Mouse (Mus musculus) CD8-positive naive resting alpha-beta T cell, adult 2 months (primary cell): ENCODE measurements around the gene Ngfr.

ENCODE experiments used
- DNase-seq, 2 experiments: peaks; one replicate each; pipeline ENCODE4 v3.0.0; 2022; ENCODE audit warnings: low read depth in 2 of 2, low spot score in 2 of 2

The Ngfr gene

DNA sequence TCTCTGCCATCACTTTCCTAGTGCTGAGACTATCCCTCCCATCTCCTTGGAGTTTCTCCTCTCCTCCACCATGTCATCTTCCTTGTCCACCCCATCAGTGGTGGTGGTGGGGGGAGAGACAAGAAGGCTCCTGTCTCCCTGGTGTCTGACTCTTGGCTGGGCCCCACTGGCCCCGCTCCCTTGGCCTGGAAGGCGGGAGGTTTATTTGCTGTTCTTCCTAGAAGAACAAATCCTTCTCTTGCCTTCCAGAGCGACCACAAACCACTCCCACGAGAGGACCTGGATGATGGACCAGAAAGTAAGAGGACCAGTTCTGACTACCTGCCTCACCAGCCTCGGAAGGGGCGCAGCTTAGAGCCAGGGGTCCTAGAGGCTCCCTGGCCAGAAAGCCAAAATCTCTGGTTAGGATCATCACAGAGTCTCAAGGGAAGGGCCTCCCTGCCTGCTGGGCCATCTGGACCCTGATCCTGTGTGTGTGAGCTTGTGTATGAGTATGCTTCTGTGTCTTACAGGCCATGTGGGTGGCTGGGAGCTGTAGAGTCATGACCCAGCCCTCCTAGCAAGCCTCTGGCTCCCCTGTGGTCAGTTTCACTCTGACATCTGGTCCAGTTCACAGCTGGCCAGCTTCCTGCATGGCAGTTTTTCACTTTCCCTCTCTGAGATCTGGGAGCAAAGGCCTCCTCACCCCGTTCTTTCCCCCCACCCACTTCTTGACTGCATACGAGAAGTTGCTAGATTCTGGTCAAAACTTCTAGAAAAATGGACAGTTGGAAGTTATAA lies 19.4 kb downstream of the Ngfr start:
- no peak for DNase-seq

DNA sequence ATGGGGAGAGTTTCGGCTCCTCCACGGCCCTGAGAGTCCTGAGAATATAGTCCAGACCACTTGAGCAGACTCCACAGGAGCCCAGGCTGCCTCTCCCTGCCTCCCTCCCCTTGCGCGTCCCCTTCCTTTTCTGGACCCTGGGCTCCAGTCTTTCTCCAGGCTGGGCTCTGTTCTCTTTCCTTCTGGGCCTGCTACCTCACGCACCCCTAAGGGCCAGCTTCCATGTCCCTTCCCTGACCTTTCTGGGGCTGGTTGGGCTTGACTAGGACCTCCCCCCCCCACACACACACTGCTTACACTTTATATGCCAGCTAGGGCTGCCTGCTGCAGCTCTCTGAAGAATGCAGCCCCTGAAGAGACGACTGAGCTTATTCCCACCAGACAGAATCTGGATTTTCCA lies 20.2 kb downstream of the Ngfr start:
- DNase-seq = no peak

DNA sequence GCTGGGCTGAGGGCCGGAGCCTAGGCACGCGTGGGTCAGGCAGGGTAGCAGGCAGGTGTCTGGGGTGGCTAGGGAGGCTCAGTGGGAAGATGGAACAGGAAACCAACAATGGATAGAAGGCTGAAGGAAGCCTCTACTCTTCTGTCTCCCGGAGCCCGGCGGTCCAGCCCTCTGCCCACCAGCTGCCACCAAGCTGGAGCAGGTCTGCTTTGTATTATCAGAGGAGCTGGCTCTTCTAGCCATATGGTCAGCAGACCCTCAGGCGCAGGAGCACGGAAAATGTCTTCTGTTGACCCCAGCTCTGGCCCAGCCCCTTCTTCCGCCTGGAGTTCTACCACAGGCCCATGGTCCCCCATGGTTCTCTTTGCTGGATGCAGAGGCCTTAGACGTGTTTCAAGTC lies 22.2 kb downstream of the Ngfr start:
- DNase-seq = no peak

DNA sequence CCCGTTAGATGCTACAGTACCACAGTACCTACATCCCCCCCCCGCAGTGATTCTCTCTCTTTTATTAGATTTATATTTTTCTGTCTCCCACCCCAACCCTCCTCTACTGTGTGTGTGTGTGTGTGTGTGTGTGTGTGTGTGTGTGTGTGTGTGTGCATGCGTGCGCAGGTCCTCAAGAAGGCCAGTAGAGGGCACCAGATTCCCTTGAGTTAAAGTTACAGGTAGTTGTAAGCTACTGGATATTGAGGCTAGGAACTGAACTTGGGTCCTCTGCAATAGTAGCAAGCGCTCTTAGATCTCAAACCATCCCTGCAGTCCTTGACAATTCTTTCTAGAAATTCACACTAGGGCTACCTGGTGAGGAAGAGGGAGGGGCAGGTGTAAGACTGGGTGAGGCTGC lies 23.7 kb downstream of the Ngfr start:
- DNase-seq = no peak

DNA sequence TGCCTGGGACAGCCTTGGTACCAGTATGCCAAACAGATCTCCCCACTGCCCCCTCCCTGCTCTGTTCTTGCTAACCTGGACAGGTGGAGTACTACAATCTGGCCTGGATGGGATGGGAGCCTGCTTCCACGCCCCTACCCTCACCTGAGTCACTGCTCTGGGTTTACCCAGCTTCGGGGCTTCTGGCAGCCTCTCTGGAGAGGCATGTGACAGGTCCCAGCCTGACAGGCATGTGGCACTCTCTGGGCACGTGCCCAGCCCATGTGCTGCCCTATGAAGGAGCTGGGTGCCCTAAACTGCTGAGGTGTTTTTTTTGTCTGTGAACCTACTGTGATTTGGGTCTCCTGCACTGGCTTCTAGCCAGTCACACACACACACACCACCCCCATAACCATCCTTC lies 26.8 kb downstream of the Ngfr start:
- no peak for DNase-seq

DNA sequence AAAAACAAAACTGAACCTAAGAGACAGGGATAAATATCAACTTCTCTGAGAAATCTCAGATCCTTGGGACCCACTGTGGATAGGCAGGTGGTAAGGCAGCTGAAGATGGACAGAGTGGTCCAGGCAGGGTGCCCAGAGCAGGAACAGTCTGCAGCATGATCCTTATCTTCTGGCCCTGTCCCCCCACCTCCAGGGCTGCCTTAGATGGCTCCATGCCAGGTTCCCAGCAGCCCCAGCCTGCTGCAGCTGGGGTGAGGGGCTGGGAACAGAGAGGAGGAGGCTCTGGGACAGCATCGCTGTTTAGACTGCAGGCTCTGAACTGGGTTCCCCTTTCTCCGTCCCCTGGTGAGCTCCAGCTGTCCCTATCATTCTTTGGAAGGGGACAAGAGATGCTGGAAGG lies 27.8 kb downstream of the Ngfr start:
- DNase-seq = no peak

DNA sequence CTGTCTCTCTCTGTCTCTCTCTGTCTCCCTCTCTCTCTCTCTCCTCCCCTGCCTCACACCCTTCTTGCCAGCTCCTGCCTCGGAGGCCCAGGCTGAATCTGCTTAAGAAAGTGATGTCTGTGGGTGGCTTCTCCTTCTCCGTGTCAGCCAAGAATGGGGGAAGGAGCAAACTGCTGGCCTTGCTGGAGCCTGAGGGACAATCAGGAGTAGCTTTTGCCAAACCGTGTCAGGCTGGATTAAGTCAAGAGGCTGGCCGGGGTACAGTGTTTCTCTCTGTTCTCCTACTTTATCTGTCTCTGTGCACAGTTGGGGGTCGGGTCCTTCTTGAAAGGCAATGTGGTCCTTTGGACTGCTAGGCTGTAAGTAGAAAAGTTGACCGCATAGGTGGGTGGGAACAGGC lies 29.8 kb downstream of the Ngfr start:
- DNase-seq = no peak

DNA sequence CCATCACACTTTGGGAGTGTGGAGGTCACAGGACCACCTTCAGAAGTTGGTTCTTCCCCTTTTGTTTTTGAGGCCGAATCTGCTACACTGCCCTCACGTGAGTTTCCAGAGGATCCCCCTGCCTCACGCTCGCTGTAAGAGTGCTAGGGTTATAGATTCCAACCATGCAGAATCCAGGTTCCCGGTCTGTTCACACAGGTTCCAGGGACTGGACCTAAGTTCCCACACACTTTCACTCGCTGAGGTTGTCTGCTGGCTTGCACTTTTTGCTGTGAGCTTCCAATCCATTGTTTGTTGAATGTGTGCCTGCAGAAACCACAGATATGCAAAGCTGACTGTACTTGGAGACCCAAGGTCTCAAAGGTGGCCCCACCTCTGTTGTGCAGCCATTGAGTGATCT lies 30.5 kb downstream of the Ngfr start:
- no peak for DNase-seq

DNA sequence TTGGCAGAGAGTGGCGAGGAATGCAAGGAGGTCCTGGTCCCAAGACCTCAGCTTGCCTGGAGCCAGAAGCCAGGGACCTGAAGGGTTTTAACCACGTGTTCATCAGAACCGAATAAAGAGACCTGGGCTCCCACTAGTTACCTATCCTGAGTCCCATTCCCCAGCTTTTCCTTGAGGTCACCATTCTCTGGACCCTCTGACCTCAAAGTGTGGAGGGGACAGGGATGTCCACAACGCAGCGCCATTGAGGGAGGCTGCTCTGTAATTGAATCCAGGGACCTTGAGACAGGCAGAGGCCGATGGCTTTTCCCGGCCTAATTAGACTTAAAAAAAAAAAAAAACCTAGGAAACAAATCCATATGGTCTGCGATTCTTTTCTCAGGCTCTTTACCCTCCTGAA lies 32.3 kb downstream of the Ngfr start:
- DNase-seq = no peak

DNA sequence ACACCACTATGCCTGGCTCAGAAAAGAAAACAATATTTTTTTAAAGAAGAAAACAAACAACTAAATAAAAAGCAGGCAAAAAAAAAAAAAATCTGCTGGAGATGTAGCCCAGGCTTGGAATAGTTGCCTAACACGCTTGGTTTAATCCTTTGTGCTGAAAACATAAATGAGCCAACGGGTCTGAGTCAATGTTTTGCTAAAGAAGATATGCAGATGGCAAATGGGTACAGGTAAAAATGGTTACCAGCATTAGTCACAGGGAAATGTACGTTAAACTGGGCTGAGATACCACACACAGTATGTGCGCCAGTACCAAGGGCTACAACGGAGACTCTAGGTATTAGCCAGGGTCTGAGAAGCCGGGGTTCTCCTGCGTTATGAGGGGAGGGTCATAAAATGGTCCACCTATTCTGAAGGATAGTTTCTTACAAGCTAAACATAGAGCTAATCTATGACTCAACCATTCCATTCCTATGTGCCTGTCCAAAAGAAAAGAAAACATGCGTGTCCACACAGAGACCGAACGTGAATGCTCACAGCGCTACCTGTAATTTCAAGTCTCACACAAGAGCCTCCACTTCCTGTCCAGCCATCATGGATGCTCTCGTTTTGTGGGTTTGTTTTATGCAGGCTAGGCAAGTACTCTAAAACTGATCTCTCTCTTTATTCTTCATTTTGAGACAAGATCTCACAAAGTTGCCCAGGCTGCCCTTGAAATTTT lies 37.1 kb downstream of the Ngfr start:
- DNase-seq = no peak

DNA sequence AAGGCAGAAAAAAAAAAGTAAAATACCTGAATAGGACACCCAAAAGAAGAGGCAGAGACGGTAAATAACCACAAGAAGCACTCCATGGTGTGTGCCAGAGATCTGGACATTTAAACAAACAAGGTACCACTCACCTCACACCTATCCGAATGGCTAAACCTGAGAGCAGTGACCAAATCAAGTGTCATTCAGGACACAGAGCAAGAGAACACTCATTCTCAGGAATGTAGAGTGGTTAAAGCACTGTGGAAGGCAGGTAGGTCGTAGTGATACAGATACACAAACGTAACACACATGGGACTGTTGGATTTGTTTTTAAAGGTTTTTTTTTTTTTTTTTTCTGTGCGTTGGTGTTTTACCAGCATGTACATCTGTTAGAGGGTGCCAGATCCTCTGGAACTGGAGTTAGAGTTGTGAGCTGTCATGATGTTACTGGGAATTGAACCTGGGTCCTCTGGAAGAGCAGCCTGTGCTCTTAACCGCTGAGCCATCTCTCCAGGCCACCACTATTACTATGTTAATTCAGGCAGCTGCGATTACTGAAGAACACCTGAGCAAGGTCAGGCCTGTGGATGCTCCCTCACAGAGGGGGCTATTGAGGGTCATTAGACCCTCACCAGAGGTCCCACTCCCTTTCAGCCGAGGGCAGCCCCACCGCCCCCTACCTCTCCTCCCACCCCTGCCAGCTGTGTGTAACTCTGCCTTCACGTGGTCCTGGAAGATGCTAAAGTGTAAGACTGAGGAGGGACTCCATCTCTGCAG lies 41.3 kb downstream of the Ngfr start:
- DNase-seq = no peak

DNA sequence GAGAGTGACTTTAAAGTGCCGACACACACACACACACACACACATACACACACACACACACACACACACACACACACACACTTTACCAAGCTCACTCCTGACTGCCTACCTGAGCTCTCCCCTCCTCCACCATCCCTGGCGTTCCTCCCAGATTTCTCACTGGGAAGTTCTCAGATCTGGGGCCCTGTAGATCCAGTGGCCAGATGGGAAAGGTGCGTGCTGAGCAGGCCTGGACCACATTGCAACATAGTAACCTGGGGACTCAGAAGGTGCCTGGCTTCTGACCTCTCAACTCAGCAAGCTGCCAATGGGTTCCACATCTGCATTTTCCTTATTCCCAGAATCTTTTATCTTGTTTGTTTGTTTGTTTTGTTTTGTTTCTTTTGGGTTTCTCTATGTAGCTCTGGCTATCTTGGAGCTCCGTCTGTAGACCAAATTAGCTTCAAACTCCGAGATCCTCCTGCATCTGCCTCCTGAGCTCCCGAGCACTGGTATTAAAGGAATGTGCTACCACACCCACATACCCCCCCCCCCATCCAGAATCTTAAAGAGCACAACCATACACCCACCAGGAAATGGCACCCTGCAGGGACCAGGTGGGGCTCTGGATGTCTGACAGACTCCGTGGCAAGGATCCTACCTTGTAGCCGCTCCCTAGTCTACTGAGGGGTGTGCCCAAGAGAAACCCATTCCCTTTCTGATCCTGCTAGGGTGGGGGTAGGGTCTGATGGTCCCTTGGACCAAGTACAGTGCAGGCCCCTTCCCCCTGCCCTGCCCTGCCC lies 42.8 kb downstream of the Ngfr start:
- no peak for DNase-seq

DNA sequence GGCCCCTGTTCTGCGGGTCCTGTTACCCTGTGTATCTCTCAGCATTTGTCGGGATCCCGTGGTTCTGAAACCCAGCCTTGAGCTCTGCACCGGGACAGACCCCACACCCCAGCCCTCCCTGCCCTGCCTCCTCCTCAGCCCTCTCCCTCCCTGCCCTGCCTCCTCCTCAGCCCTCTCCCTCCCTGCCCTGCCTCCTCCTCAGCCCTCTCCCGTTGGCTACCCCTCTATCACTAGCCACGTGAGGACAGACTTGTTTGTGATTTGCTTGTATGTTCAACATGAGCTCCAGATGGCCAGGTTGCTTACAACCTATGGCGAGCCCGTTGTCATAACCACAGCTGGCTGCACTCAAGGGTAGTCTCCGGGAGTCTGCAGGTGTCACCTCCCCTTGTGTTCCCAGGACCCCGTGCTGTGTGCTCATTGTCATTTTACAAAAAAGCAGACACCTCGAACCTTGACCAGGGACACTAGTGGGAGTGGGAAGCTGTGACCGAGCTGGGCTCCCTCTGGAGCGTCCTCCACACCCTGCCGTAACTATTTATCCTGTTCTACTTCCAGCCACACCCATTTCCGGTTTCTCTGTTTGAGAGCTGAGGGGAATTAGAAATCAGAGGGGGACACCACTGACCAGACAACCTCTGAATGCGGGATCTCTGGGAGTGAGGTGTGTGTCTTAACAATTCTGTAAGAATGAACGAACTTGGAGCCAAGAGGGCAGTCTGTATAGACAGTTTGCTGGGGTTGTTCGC lies 46.7 kb downstream of the Ngfr start:
- no peak for DNase-seq

DNA sequence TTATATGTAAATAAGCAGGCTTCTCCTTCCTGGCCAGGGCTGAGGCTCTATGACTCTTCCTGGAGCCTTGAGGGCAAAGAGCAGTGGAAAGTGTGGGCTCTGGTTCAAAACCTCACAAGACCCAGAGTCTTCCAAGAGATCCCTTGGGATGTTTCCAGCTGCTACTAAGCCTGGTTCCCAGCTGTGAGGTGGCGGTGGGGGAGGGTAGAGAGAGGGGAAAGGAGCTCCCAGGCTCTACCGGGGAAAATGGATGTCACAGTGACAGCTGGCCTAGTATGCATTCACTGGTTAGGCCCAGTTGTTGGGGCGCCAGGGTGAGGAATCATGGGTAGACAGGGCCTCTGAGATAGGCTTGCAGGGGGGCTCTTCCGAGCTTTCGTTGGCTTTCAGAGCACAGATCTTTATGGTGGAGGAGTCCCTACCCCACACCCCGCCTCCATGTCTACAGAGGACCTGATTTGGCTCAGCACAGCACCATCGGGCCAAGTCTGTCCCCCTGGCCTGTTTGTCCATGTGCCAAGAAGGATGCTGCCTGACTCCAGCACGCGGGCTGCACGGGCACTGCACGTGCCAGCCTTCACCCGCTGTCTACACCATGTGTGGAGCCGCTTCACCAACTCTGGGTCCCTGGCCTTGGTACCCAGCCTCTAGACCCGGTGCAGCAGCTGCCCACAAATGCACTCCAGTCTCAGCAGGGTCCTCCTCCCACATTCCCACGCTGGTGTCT lies 49.0 kb downstream of the Ngfr start:
- no peak for DNase-seq

DNA sequence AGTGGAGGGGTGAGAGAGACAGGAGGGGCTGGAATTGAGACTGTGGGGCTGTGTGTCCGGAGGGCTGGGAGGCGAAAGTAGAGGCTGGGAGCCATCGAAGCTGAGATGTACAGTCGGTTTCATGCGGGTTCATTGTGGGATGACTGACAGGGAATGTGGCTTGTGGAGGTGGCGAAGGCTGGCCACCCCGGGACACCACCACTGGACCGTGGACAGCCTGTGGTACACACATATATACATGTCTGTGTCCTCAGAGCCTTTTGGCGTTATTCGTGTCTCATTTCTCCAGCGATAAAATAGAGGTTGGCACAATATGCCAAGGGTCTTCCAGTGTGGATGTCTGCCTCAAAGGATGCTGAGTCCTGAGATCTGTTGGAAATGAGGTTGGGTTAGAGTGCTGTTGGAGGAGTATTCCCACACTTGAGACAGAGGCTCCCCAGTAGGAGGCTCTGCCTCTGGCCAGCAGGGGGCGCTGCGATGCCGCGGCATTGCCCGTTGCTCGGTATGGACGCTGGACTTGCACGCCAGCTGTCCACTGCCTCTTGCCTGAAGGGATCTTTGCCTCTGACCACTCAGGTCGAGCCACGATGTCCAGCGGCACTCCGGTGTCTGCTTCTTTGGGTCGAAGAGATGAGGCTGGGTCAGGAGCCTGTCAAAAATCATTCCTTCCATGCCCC lies 53.9 kb downstream of the Ngfr start:
- peak; percentile 56 to 64 for DNase-seq

DNA sequence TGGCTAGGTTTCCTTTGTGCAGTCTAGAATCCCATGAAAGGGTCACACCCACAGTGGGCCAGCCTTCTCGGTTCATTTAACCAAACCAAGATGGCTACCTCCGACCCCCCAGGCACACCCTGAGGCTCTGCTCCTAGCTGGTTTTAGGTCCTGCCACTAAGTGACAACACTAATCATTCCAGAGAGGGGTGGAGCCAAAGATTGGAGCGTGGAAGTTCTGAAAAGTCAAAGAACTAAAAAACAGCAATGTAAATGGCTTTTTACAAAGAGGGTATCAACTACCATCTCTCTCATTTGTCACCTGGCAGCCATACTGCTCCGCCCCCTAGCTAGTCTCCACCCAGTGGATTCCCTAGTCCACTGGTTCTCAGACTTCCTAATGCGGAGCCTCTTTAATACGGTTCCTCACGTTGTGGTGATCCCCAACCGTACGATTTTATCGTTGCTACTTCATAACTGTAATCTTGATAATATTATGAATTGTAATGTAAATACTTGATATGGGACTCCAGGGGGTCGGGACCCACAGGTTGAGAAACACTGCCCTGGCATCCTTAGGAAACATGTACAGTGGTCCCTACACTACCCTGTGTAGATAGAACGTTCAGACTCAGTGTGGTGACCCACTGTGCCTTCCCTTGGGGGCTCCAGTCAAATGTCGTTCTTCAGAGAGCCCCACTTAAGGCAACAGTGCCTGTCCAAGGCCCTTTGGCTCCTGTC lies 55.0 kb downstream of the Ngfr start:
- DNase-seq = no peak

DNA sequence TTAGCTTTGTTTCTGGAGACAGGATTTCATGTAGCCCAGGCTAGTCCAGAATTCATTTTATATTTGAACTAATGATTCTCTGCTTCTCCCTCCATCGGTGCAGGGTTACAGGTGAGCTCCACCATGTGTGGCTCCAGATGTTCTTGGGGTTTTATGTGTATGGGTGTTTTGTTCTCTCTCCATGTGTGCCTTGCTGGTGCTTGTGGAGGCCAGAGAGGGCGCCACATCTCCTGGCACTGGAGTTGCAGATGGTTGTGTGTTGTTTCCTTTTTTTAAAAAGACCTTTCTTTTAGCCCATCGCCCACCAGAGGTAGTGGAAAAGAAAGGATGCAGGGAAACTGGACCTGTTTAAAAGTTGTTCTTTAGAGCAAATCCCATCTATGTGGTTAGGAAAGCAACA lies 59.3 kb downstream of the Ngfr start:
- no peak for DNase-seq

DNA sequence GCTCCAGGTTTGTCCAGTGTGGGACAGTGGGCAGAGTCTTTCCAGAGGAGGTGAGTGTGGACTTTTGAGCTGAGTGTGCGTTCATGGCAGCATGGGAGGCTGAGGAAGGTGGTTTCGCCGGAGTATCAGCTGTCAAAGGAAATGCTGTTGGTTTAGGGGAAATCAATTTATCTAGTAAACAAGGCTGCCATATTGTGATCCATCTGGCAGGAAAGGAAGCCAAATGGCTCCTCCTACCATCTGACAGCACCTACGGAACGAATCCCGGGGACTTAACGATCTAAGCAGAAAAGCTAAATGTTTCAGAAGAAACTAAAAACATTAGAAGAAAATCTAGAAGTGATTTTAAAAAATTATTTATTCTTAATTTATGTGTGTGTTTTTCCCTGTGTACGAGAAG lies 60.2 kb downstream of the Ngfr start:
- no peak for DNase-seq

DNA sequence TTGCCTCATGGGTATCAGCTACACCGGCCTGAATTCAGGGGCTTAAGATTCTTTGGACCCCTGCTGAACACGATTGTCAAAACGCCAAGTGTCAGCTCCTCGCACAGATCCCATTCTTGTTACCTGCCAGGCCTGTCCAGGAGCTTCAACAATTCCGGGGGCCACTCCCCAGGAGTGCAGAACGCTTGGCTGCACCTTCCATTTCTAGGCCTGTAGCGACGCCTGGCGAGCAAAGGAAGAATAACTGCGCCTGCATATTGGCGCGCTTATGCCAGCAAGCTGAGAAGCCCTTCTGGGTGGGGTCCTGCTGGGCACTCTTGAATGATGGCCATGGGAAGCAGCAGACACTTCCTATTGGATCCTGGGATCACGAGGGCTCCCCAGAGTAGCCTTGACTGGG lies 66.0 kb downstream of the Ngfr start:
- peak; percentile 49 to 58 for DNase-seq
